ENCODE assay signal across 17 mouse cellular contexts in genomic region chr3:133513475-133513874, GRCm38 (mm10). TPM values are rescaled to one million over a fixed set of nuclear protein-coding genes. Genes with fewer than 3 reads are reported as not detected.
A peak's percentile ranks its signal among the peaks of the same experiment; 100 is the strongest.
DNase-seq lines count a peak whose midpoint lies in the region.
"Had no signal": no experiment of that assay in that cellular context is flagged by ENCODE, and none has a peak within 500 bp of the region (broad histone marks: within the 10 kb centered on the region; RNA-seq: fewer than 3 reads in every experiment).

No protein-coding gene starts in this region.

- peak; percentile 22 to 46 for DNase-seq in adrenal gland, adult (ENCODE audit: inconsistent age in 2 of 2, low spot score in 1 of 2)
- no peak for DNase-seq in adrenal gland, postnatal 4 days (ENCODE audit: low spot score in 2 of 2)
- DNase-seq in adrenal gland, postnatal 14 days = peak; percentile 18
- DNase-seq in adrenal gland, postnatal 10 days = no peak
- DNase-seq in ES-CJ7 (ENCODE audit: low read depth, low spot score) = peak; percentile 79
- DNase-seq in ZHBTc4 (ENCODE audit: low read depth, low spot score) = peak; percentile 67
- no peak for DNase-seq in thymus, adult 18-20 months
- DNase-seq in left cerebral cortex, adult 9 months (ENCODE audit: low spot score in 2 of 2) = no peak
- DNase-seq: adrenal gland, adult 8-10 months; B cell, adult 2 months; cerebellum, adult 11 months; cerebellum, adult 18-20 months; cerebellum, adult 8-10 months; cerebellum, adult 9-11 months; cerebellum, postnatal 14 days; cerebellum, postnatal 36 days; embryo, embryonic 11 days had no signal

RNA-seq across cellular contexts. Expression of gene Tet2, which starts 31.5 kb away (rescaled TPM):
- 10 to 100 TPM; 64.2 to 67.5 TPM for total RNA-seq in adrenal gland, postnatal 4 days (2021)
- total RNA-seq in adrenal gland, postnatal 14 days (2021) = 44.7 and 48.2 TPM in 2 replicates
- total RNA-seq in adrenal gland, postnatal 10 days (2021) = 10 to 100 TPM; 34.3 to 50.3 TPM

Comparison
In these comparisons a context has a peak if more than half of its experiments do, and no peak if none do; other contexts are left out.
1. DNase-seq: peak in adrenal gland, adult (2 of 2), adrenal gland, postnatal 14 days (single experiment), ES-CJ7 (single experiment) and ZHBTc4 (single experiment); none in adrenal gland, postnatal 4 days (0 of 2), adrenal gland, postnatal 10 days (single experiment), thymus, adult 18-20 months (0 of 2) and left cerebral cortex, adult 9 months (0 of 2).